Mouse (Mus musculus) midbrain, embryonic 15.5 days (tissue): ENCODE measurements around the gene Sgsm1. TPM values are rescaled to one million over a fixed set of nuclear protein-coding genes. Genes with fewer than 3 reads are reported as not detected.

Experiments
- ATAC-seq: fragments of 200-750 bp; cut with Nextera tagmentation; replicated peaks from 2 replicates; pipeline ENCODE4 v1.8.0; 2017; ENCODE audit warnings: moderate TSS enrichment
- H3K27ac ChIP-seq: fragments of 300-500 bp; sonication (generic); 2 replicates; pipeline ENCODE4 v1.5.1; 2015; ENCODE audit warnings: mild to moderate bottlenecking, inconsistent platforms
- H3K27me3 ChIP-seq: fragments of 300-500 bp; sonication (generic); replicated peaks from 2 replicates; pipeline ENCODE4 v1.6.1; 2015; ENCODE audit warnings: inconsistent platforms
- H3K36me3 ChIP-seq: fragments of 300-500 bp; sonication (generic); replicated peaks from 2 replicates; pipeline ENCODE4 v1.6.1; 2015; ENCODE audit warnings: inconsistent platforms
- H3K4me1 ChIP-seq: fragments of 300-500 bp; sonication (generic); 2 replicates; pipeline ENCODE4 v1.6.1; 2015; ENCODE audit warnings: inconsistent platforms
- H3K4me2 ChIP-seq: fragments of 300-500 bp; sonication (generic); 2 replicates; pipeline ENCODE4 v1.6.1; 2015; ENCODE audit warnings: inconsistent platforms, mild to moderate bottlenecking, moderate library complexity
- H3K4me3 ChIP-seq: fragments of 300-500 bp; sonication (generic); 2 replicates; pipeline ENCODE4 v1.5.1; 2015; ENCODE audit warnings: mild to moderate bottlenecking, inconsistent platforms
- H3K9ac ChIP-seq: fragments of 300-500 bp; sonication (generic); 2 replicates; pipeline ENCODE4 v1.6.1; 2015; ENCODE audit warnings: mild to moderate bottlenecking, inconsistent platforms
- H3K9me3 ChIP-seq: fragments of 300-500 bp; sonication (generic); 2 replicates; pipeline ENCODE4 v1.6.1; 2016; ENCODE audit warnings: inconsistent platforms
- WGBS: fragments of 180-500 bp; shearing (Covaris S2); methylation state at CpG from one replicate; pipeline ENCODE4 v1.1.7; 2015; ENCODE audit warnings: mixed read lengths; 5-methylcytosine and 5-hydroxymethylcytosine counted together
- polyA plus RNA-seq: library from polyadenylated mRNA; unstranded; fragments of >200 nt; fragmentation: Nextera tagmentation; extraction: Ambion mirVana; gene quantifications from 2 replicates; pipeline ENCODE4 v1.2.1, GENCODE M21; 2015

Gene Sgsm1
- polyA plus RNA-seq, 1 experiment from 2014 or later = 27.4 TPM

DNA sequence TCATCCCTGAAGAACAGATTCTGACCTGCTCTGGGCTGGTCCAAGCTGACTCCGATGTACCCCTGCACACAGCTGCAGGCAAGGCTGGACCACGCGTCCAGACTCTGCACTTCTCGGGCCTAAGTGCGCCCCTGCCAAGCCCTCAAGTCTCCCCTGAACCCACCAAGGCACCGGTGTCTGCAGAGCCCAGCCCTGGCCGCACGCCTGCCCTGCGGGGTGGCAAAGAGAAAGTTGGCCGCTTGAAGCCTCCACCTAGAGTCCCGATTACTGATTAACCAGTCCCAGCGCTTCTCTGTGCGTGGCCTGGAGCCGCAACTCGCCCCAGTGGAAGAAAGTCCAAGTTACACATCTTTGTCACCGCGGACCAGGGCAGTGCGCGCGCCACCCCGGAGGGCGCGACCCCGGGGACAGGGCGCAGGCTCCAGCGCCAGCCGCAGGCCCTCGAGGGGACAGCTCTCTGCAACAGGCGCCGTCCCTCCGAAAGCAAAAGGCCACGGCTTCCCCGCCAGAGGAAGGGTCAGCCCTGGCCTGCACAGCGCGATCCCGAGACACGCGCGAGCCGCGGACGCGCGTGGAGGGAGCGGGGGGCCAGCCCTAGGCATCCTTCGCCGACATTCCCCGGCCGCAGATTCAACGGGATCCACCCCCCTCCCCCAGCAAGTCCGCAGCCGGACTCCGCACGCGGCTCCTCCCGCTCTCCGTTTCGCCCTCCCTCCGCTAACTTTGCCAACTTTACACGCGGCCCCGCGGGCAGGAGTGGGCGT lies 90.0 kb downstream of the Sgsm1 start:
- Histone ChIP-seq H3K9me3 (no peaks in the 10 kb centered on the region), H3K4me3 (peak overlapping the region; percentile 52), H3K27me3 (no peaks in the 10 kb centered on the region), H3K9ac (peak overlapping the region; percentile 43), H3K36me3 (no peaks in the 10 kb centered on the region), H3K4me1 (peaks cover 7% of the 10 kb centered on the region), H3K4me2 (peak overlapping the region; percentile 82), H3K27ac (no peak overlapping the region)
- peak; percentile 61 for ATAC-seq
- 2% methylated on average over 55 of the region's 64 CpGs for WGBS

DNA sequence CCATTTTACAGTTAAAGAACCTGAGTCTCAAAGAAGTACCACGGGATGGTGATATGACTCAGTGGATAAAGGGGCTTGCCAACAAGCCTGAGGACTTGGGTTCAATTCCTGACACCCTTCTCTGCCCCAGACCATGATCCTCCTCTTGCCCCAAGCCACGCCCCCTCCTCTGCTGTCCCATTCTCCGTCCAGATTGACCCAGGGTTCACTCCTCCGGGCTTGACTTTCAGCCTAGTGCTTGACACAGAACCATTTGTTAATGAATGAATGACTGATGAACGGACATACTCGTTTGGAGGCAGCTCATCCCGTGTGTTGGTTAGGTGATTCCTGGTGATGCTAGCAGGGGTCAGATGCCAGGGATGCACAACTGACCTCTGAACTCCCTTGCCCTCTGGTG lies 90.7 kb downstream of the Sgsm1 start:
- peaks cover 6% of the 10 kb centered on the region; the same call in 1 of the 2 replicates for H3K4me1 ChIP-seq
- no peaks in the 10 kb centered on the region for H3K36me3 ChIP-seq
- no peak overlapping the region for H3K4me3 ChIP-seq
- ATAC-seq = no peak
- H3K4me2 ChIP-seq = peak overlapping the region; percentile 82; the same call in 1 of the 2 replicates
- no peak overlapping the region for H3K27ac ChIP-seq
- no peaks in the 10 kb centered on the region for H3K27me3 ChIP-seq
- WGBS = 71% methylated on average over 7 of the region's 7 CpGs
- H3K9ac ChIP-seq = no peak overlapping the region
- no peaks in the 10 kb centered on the region for H3K9me3 ChIP-seq

DNA sequence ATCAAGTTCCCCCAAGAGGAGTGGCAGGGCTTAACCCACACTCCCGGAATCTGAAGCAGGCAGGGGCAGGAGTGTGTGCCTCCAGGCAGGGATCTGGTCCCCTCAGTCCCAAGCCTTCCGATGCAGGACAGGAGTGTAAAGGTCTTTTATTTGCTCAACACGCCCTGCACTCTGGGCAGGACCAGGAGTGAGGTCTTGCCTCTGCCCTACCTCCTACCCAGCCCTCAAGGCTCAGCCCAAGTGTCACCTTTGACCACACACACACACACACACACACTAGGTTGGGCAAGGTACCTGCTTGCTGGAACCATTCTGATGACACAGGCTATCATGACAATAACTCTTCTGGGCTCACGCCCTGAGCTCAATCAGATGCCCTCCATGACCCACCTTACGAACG lies 91.1 kb downstream of the Sgsm1 start:
- ATAC-seq = no peak
- Histone ChIP-seq H3K27ac (no peak overlapping the region), H3K4me3 (no peak overlapping the region), H3K36me3 (no peaks in the 10 kb centered on the region), H3K4me2 (no peak overlapping the region), H3K9ac (no peak overlapping the region), H3K27me3 (no peaks in the 10 kb centered on the region), H3K4me1 (peaks cover 6% of the 10 kb centered on the region; the same call in 1 of the 2 replicates), H3K9me3 (no peaks in the 10 kb centered on the region)
- 85% methylated on average over 6 of the region's 6 CpGs for WGBS

DNA sequence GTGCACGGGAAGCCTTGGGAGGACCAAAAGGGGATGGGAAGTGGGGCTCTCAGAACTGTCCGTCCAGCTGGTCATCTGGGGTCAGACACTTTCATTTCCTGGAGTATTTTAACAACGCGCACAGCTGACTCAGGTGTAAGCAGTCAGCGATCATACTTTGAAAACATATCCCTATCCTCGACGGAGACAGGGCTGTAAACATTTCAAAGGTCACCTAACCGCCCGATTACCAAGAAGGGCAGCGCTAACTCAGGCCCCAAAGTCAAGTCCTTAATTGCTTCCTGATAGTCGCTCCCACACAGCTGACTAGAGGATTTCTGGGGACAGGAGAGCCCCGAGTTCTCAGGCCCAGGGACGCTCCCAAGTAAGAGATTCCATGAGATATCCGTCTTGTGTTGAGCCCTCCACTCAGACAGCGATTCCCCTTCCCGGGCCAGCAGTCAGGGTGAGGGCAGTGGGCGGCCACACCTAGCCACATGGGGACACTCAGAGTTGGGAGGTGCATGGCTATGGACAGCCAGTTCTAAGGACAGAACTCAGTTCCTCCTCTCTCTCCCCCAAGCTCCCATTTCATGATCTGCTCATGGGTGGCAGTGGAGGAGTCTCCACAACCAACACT lies 91.9 kb downstream of the Sgsm1 start:
- 85% methylated on average over 17 of the region's 17 CpGs for WGBS

DNA sequence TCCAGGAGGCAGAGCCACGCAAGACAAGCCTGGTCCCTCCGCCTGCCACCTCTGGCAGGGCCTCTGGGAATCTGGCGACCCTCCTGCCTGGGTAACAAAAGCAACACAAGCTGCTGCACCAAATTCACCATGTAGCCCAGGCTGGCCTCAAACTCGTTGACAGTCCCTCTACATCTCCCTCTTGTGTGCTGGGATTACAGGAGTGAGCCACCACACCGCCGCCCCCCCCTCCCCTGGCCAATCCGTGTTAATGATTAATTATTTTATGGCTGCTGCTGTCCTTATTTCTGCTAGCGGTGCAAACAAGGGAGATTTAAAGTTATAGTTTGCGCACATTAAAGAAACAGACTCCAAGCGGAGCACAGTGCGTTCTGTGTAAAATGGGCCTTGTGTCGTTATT lies 93.5 kb downstream of the Sgsm1 start:
- no peak for ATAC-seq
- 82% methylated on average over 12 of the region's 12 CpGs for WGBS
- Histone ChIP-seq H3K9me3 (no peaks in the 10 kb centered on the region), H3K4me2 (no peak overlapping the region), H3K4me1 (peaks cover 6% of the 10 kb centered on the region; the same call in 1 of the 2 replicates), H3K36me3 (no peaks in the 10 kb centered on the region), H3K4me3 (no peak overlapping the region), H3K27me3 (no peaks in the 10 kb centered on the region), H3K9ac (no peak overlapping the region), H3K27ac (no peak overlapping the region)

More for the DNA sequence above, 91.9 kb downstream of the Sgsm1 start:
- H3K27ac ChIP-seq = no peak overlapping the region
- H3K4me1 ChIP-seq = peaks cover 6% of the 10 kb centered on the region; the same call in 1 of the 2 replicates
- no peak overlapping the region for H3K4me3 ChIP-seq
- no peaks in the 10 kb centered on the region for H3K27me3 ChIP-seq
- no peaks in the 10 kb centered on the region for H3K36me3 ChIP-seq
- H3K9me3 ChIP-seq = no peaks in the 10 kb centered on the region
- no peak overlapping the region for H3K4me2 ChIP-seq
- no peak for ATAC-seq
- H3K9ac ChIP-seq = no peak overlapping the region

DNA sequence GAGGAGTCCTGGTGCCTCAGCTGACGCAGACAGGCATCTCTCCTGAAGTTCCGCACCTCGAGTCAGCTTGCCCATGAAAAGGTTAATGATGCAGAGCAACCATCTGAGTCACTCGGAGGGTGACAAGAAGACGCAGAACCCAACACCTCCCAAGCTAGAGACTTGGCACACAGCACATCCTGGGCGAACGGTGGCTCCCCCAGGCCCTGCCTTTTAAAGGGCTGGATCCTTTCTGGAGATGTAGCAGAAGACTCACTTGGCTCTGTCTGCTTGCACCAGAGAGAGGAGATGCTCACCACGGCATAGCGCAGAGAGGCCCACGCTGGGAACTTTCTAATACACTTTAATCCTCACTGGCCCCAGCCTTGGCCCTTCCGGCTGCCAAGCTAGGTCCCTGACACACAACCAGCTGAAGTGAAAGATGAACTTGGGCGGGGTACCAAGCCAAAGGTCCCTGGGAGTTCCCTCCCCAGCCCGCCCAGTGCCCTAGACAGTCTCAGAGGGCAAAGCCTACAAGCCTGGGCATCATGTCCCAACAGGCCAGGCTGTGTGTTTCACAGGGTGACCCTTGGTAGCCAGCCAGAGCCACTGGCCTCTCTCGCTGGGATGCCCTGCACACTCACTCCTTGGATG lies 94.1 kb downstream of the Sgsm1 start:
- Histone ChIP-seq H3K9ac (no peak overlapping the region), H3K27ac (no peak overlapping the region), H3K4me1 (peaks cover 6% of the 10 kb centered on the region; the same call in 1 of the 2 replicates), H3K27me3 (no peaks in the 10 kb centered on the region), H3K36me3 (no peaks in the 10 kb centered on the region), H3K4me2 (no peak overlapping the region), H3K9me3 (no peaks in the 10 kb centered on the region), H3K4me3 (no peak overlapping the region)
- 74% methylated on average over 14 of the region's 14 CpGs for WGBS
- ATAC-seq = no peak

DNA sequence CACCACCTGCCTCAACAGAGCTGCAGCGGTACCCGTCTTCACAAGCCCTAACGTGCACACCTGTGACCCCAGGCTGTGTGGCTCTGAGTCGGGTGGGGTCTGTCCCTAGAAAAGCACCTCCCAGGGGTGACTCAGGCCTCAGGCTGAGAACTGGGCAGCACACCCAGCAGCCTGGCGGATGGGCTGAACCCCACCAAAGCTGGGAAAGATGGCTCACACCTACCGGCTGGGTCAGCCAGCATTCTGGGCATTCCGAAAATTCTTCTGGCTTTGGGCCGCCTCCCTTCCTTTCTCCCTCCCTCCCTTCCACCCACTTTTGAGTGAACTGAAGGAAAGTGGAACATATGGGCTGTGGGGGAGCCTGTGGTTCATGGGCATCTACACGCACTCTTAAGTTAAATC lies 95.0 kb downstream of the Sgsm1 start:
- no peak overlapping the region for H3K27ac ChIP-seq
- H3K9me3 ChIP-seq = no peaks in the 10 kb centered on the region
- H3K27me3 ChIP-seq = no peaks in the 10 kb centered on the region
- peaks cover 3% of the 10 kb centered on the region; the same call in 1 of the 2 replicates for H3K4me1 ChIP-seq
- H3K36me3 ChIP-seq = no peaks in the 10 kb centered on the region
- no peak overlapping the region for H3K9ac ChIP-seq
- no peak overlapping the region for H3K4me3 ChIP-seq
- WGBS = 87% methylated on average over 9 of the region's 9 CpGs
- H3K4me2 ChIP-seq = no peak overlapping the region
- ATAC-seq = no peak

DNA sequence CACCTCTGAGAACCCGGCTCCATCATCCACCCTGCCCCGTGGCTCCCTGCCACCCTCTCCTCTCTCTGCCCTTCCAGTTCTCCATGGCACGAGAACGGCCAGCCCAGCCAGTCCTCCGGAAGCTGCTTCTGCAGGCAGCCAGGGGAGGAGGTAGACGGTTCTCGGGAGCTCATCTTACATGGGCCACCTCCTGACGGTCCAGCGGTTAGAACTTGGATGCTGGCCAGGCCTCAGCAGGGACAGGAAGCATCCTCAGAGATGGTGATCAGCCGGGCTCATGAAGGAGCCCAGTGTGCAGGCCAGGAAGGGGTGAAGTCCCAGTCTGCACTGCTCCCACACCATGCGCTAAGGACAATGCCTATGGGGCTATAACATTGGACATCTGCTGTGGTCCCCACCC lies 96.1 kb downstream of the Sgsm1 start:
- H3K27me3 ChIP-seq = no peaks in the 10 kb centered on the region
- H3K4me1 ChIP-seq = peaks cover 2% of the 10 kb centered on the region; the same call in 1 of the 2 replicates
- no peak for ATAC-seq
- no peak overlapping the region for H3K9ac ChIP-seq
- 70% methylated on average over 11 of the region's 11 CpGs for WGBS
- no peak overlapping the region for H3K4me2 ChIP-seq
- H3K9me3 ChIP-seq = no peaks in the 10 kb centered on the region
- no peak overlapping the region for H3K27ac ChIP-seq
- H3K36me3 ChIP-seq = no peaks in the 10 kb centered on the region
- H3K4me3 ChIP-seq = no peak overlapping the region

DNA sequence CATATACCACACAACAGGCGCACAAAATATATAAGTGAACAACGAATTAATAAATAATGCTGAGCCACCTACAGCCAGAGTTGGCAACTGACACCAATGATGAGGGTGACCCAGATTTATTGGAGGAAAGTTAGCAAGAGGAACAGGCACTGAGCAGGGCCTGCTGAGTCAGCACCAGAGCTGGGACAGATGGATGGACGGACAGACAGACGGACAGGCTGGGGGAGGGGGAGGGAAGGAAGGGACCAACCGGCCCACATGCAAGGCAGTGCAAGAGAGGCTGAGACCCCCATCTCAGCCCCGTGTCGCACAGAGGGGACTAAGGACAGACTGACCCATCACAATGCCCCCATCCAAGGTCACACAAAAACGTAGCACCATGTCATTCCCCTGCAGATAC lies 96.5 kb downstream of the Sgsm1 start:
- H3K36me3 ChIP-seq = no peaks in the 10 kb centered on the region
- H3K4me3 ChIP-seq = no peak overlapping the region
- H3K4me1 ChIP-seq = peaks cover 5% of the 10 kb centered on the region; the same call in 1 of the 2 replicates
- no peak for ATAC-seq
- H3K9ac ChIP-seq = no peak overlapping the region
- H3K27me3 ChIP-seq = no peaks in the 10 kb centered on the region
- H3K9me3 ChIP-seq = no peaks in the 10 kb centered on the region
- WGBS = 94% methylated on average over 8 of the region's 8 CpGs
- H3K27ac ChIP-seq = no peak overlapping the region
- H3K4me2 ChIP-seq = no peak overlapping the region

DNA sequence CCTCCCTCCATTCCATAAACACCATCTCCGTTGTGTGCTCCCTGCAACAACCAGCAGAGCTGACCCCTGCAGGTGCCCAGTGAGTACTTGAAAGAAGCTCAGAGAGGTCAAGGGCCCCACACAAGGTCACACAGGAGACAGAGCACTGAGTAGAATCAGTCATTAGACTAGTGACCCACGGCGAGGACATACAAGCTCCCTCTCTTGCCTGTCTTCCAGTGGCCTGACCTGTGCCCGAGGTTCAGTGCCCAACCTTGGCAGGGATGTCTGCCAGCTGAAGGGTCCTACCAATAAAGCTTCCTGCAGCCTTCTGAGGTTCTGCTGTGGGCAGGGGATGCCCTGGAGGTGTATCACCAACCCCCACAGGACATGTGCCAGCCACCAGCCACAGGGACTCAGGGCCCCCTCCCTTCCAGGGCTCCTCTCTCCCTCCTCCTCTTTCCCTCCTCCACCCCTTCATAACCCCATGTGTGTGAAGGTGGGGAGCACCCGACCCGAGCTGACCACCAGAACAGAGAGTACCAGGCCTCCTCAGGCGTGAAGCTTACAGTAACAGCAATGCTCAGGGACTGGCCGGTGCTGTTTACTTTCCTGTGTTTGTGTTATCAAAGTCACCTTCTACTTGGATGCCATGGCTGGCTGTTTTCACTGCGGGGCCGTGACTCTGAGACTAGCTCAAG lies 98.3 kb downstream of the Sgsm1 start:
- no peak for ATAC-seq
- 85% methylated on average over 10 of the region's 10 CpGs for WGBS
- H3K4me1 ChIP-seq = peaks cover 5% of the 10 kb centered on the region; the same call in 1 of the 2 replicates
- H3K36me3 ChIP-seq = no peaks in the 10 kb centered on the region
- H3K27me3 ChIP-seq = no peaks in the 10 kb centered on the region
- no peak overlapping the region for H3K4me2 ChIP-seq
- H3K9me3 ChIP-seq = no peaks in the 10 kb centered on the region
- no peak overlapping the region for H3K4me3 ChIP-seq
- H3K9ac ChIP-seq = no peak overlapping the region
- no peak overlapping the region for H3K27ac ChIP-seq

DNA sequence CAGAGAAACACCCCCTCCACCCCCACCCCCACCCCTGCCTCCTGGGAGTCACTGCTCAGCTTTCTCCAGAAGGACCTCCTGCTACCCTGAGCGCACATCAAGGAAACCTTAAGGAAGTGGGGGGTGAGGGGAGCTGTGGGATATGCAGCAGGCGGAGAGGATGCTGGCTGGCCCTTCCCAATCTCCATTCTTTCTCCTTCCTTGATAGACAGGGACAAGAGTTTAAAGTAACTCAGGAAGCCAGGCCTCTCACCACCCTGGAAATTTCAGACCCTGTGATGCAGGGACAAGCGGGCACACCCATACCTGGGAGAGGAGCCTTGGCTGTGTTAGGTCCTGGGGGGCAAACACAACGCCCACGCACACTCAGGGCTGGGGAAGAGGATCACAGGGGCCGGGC lies 100.3 kb downstream of the Sgsm1 start:
- Histone ChIP-seq H3K36me3 (no peaks in the 10 kb centered on the region), H3K4me2 (no peak overlapping the region), H3K27ac (no peak overlapping the region), H3K9ac (no peak overlapping the region), H3K9me3 (no peaks in the 10 kb centered on the region), H3K27me3 (no peaks in the 10 kb centered on the region), H3K4me3 (no peak overlapping the region), H3K4me1 (peaks cover 5% of the 10 kb centered on the region; the same call in 1 of the 2 replicates)
- 87% methylated on average over 6 of the region's 6 CpGs for WGBS
- no peak for ATAC-seq

DNA sequence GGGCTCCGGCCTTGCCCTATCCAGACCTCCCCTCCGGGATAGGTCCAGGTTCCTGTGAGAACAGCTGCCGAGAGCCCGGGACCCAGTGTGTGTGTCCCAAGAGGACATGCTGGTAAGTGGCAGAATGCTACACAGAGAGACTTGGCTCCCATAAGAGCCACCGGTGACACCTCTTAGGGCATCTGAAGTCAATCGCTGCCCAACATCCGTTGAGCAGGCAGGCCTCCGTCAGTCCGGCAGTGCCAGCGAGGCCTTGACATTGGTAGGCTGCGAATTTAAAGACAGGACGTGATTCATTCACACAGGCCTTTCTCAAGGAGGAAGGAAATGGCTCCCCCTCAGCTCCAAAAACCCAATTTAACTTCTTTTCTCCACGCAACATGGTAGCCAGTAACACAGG lies 100.7 kb downstream of the Sgsm1 start:
- H3K4me1 ChIP-seq = peaks cover 5% of the 10 kb centered on the region; the same call in 1 of the 2 replicates
- no peak overlapping the region for H3K4me3 ChIP-seq
- 86% methylated on average over 13 of the region's 13 CpGs for WGBS
- no peaks in the 10 kb centered on the region for H3K9me3 ChIP-seq
- H3K4me2 ChIP-seq = no peak overlapping the region
- H3K36me3 ChIP-seq = no peaks in the 10 kb centered on the region
- peak overlapping the region; percentile 18; the same call in 1 of the 2 replicates for H3K27ac ChIP-seq
- H3K9ac ChIP-seq = no peak overlapping the region
- no peaks in the 10 kb centered on the region for H3K27me3 ChIP-seq
- no peak for ATAC-seq
